ENCODE assay signal across 8 mouse cellular contexts in genomic region chr11:116571767-116572679, GRCm38 (mm10). TPM values are rescaled to one million over a fixed set of nuclear protein-coding genes. Genes with fewer than 3 reads are reported as not detected.
DNase-seq lines count a peak whose midpoint lies in the region; ATAC-seq and TF ChIP-seq lines count a peak whose summit lies in the region.
"Had no signal": no experiment of that assay in that cellular context is flagged by ENCODE, and none has a peak within 500 bp of the region (broad histone marks: within the 10 kb centered on the region; RNA-seq: fewer than 3 reads in every experiment).

No protein-coding gene starts in this region.

- peak; percentile 46; the same call in 1 of the 2 replicates for ATAC-seq in common myeloid progenitor, adult 5-6 weeks (replicated peaks; ENCODE audit: low read depth, poor library complexity, severe bottlenecking)
- ATAC-seq in intestine, postnatal 0 days: peak; percentile 67

- H3K4me1 ChIP-seq in MEL (ENCODE audit: control insufficient read depth in 1 of 2, insufficient read depth in 2 of 2, low read length in 2 of 2): peaks cover 18 to 41% of the 10 kb centered on the region in 2 experiments
- H3K4me1 ChIP-seq in intestine, postnatal 0 days (replicated peaks; ENCODE audit: control insufficient read depth, insufficient read depth, low read length): no peaks in the 10 kb centered on the region

- H3K4me3 ChIP-seq in MEL (ENCODE audit: control insufficient read depth in 1 of 2, insufficient read depth in 1 of 2, low read depth in 2 of 2, low read length in 2 of 2): peak overlapping the region in 1 of 2 experiments; percentile 17; a peak in 2 of 4 replicates
- H3K4me3 ChIP-seq in intestine, postnatal 0 days (ENCODE audit: low read depth, low read length): no peak overlapping the region
- H3K4me3 ChIP-seq: hindbrain, embryonic 15.5 days had no signal

- H3K4me2 ChIP-seq in intestine, postnatal 0 days (replicated peaks; ENCODE audit: low read depth): no peak overlapping the region
- H3K4me2 ChIP-seq: hindbrain, embryonic 15.5 days had no signal

- peaks cover 0 to 31% of the 10 kb centered on the region in 2 experiments; a peak in 2 of 4 replicates for H3K36me3 ChIP-seq in MEL (ENCODE audit: control insufficient read depth in 1 of 2, insufficient read depth in 2 of 2, low read length in 2 of 2)
- H3K36me3 ChIP-seq in intestine, postnatal 0 days (ENCODE audit: control insufficient read depth, insufficient read depth): no peaks in the 10 kb centered on the region
- H3K36me3 ChIP-seq: hindbrain, embryonic 15.5 days had no signal

- peak overlapping the region; percentile 52 for H3K27ac ChIP-seq in MEL (ENCODE audit: control insufficient read depth, low read depth, low read length)
- no peak overlapping the region for H3K27ac ChIP-seq in intestine, postnatal 0 days (ENCODE audit: low read depth, low read length)

- H3K79me2 ChIP-seq in MEL (ENCODE audit: control insufficient read depth, insufficient read depth, low read length, poor library complexity): peaks cover 51% of the 10 kb centered on the region; the same call in 1 of the 2 replicates

- no peak for TF ChIP-seq RAD21 in MEL (IDR thresholded peaks at IDR 0.05; ENCODE audit: low read depth, low read length)

- TF ChIP-seq CTCF in MEL (IDR thresholded peaks at IDR 0.05 in 2 of 3, conservative IDR thresholded peaks at IDR 0.05 in 1 of 3; ENCODE audit: control insufficient read depth in 1 of 3, insufficient read depth in 1 of 3, low read depth in 2 of 3, low read length in 3 of 3, poor library complexity in 1 of 3, severe bottlenecking in 1 of 3): no peak
- no peak for TF ChIP-seq CTCF in intestine, postnatal 0 days (IDR thresholded peaks at IDR 0.05; ENCODE audit: low read depth)

- TF ChIP-seq POLR2A in MEL (IDR thresholded peaks at IDR 0.05; ENCODE audit: control insufficient read depth in 1 of 2, insufficient read depth in 1 of 2, low read depth in 1 of 2, low read length in 2 of 2, poor library complexity in 1 of 2): no peak; a peak in 1 of 4 replicates

- TF ChIP-seq EP300 in MEL (IDR thresholded peaks at IDR 0.05; ENCODE audit: low read depth in 1 of 2, low read length in 2 of 2): peak; percentile 62 to 81

- H3K9ac ChIP-seq in MEL (ENCODE audit: control insufficient read depth, low read depth, low read length, poor library complexity, severe bottlenecking): no peak overlapping the region; the same call in 1 of the 2 replicates
- no peak overlapping the region for H3K9ac ChIP-seq in intestine, postnatal 0 days (ENCODE audit: low read depth, low read length)
- H3K9ac ChIP-seq: hindbrain, embryonic 15.5 days had no signal

- DNase-seq in 3T3-L1 (ENCODE audit: low read depth, low spot score): peak; percentile 58
- DNase-seq in MEL (ENCODE audit: low read depth, low spot score): peak; percentile 92
- DNase-seq in left cerebral cortex, adult 9 months (ENCODE audit: low spot score in 2 of 2): no peak
- no peak for DNase-seq in right cerebral cortex, adult 18-20 months
- no peak for DNase-seq in kidney, adult 18-20 months

- no peaks in the 10 kb centered on the region for H3K9me3 ChIP-seq in MEL (replicated peaks; ENCODE audit: insufficient read depth, low read length)
- H3K9me3 ChIP-seq in intestine, postnatal 0 days (ENCODE audit: control insufficient read depth): no peaks in the 10 kb centered on the region
- H3K9me3 ChIP-seq: hindbrain, embryonic 15.5 days had no signal

- no peaks in the 10 kb centered on the region for H3K27me3 ChIP-seq in MEL (ENCODE audit: control insufficient read depth in 1 of 2, insufficient read depth in 2 of 2, low read length in 2 of 2)
- H3K27me3 ChIP-seq in intestine, postnatal 0 days (replicated peaks; ENCODE audit: control insufficient read depth, insufficient read depth, low read length): no peaks in the 10 kb centered on the region
- H3K27me3 ChIP-seq: hindbrain, embryonic 15.5 days had no signal

- 51% methylated on average over 19 of the region's 19 CpGs for WGBS in intestine, postnatal 0 days

TF ChIP-seq in MEL, 35 proteins besides CTCF, POLR2A, EP300 and RAD21 (continues in another document):
- TF ChIP-seq POLR2AphosphoS5 (IDR thresholded peaks at IDR 0.05; ENCODE audit: borderline replicate concordance, low read depth, low read length) (no peak), E2F4 (IDR thresholded peaks at IDR 0.05; ENCODE audit: borderline replicate concordance, low read depth, low read length) (no peak), GATA1 (IDR thresholded peaks at IDR 0.05; ENCODE audit: low read depth, low read length) (peak; percentile 79), CHD2 (IDR thresholded peaks at IDR 0.05; ENCODE audit: low read length) (no peak), TCF12 (IDR thresholded peaks at IDR 0.05; ENCODE audit: low read depth, low read length) (peak; percentile 78), NRF1 (IDR thresholded peaks at IDR 0.05; ENCODE audit: insufficient read depth, low read depth, low read length, poor library complexity, severe bottlenecking) (no peak), TBP (IDR thresholded peaks at IDR 0.05; ENCODE audit: low read depth, low read length) (no peak), RCOR1 (IDR thresholded peaks at IDR 0.05; ENCODE audit: low read depth, low read length) (peak; percentile 43), GABPA (IDR thresholded peaks at IDR 0.05; ENCODE audit: low read depth, low read length) (peak; percentile 96), USF2 (IDR thresholded peaks at IDR 0.05; ENCODE audit: borderline replicate concordance in 1 of 2, insufficient read depth in 1 of 2, low read depth in 1 of 2, low read length in 2 of 2) (no peak), MXI1 (IDR thresholded peaks at IDR 0.05; ENCODE audit: low read depth, low read length) (peak; percentile 90), ZC3H11A (IDR thresholded peaks at IDR 0.05; ENCODE audit: low read depth, low read length) (no peak; the same call in 1 of the 2 replicates), MAZ (IDR thresholded peaks at IDR 0.05; ENCODE audit: low read depth, low read length) (0 out of 2 replicates have a peak, but pooled peaks have one; percentile 73), KAT2A (conservative IDR thresholded peaks at IDR 0.05; ENCODE audit: low read depth, low read length) (peak; percentile 23; the same call in 1 of the 2 replicates), POLR2AphosphoS2 (IDR thresholded peaks at IDR 0.05; ENCODE audit: low read length) (no peak; the same call in 1 of the 2 replicates), ZNF384 (IDR thresholded peaks at IDR 0.05; ENCODE audit: low read depth, low read length) (peak; percentile 91), JUND (IDR thresholded peaks at IDR 0.05; ENCODE audit: low read depth, low read length) (0 out of 2 replicates have a peak, but pooled peaks have one; percentile 47), MAX (IDR thresholded peaks at IDR 0.05; ENCODE audit: low read length) (peak; percentile 83), MEF2A (IDR thresholded peaks at IDR 0.05; ENCODE audit: extremely low read depth, insufficient replicate concordance, low read depth, low read length, poor library complexity, severe bottlenecking) (no peak; the same call in 1 of the 2 replicates), ETS1 (IDR thresholded peaks at IDR 0.05; ENCODE audit: low read depth, low read length) (peak; percentile 96), HCFC1 (IDR thresholded peaks at IDR 0.05; ENCODE audit: low read depth, low read length) (no peak; the same call in 1 of the 2 replicates), TAL1 (IDR thresholded peaks at IDR 0.05; ENCODE audit: low read length) (peak; percentile 75), MYC (IDR thresholded peaks at IDR 0.05; ENCODE audit: low read depth, low read length) (peak; percentile 91), ZMIZ1 (IDR thresholded peaks at IDR 0.05; ENCODE audit: low read depth, low read length) (no peak), SMC3 (IDR thresholded peaks at IDR 0.05; ENCODE audit: low read depth, low read length) (no peak), USF1 (IDR thresholded peaks at IDR 0.05; ENCODE audit: low read depth, low read length) (peak; percentile 55), MYB (IDR thresholded peaks at IDR 0.05; ENCODE audit: low read depth, low read length) (no peak), UBTF (IDR thresholded peaks at IDR 0.05; ENCODE audit: borderline replicate concordance, insufficient read depth, low read depth, low read length) (no peak), CHD1 (IDR thresholded peaks at IDR 0.05; ENCODE audit: low read depth, low read length) (peak; percentile 27; the same call in 1 of the 2 replicates), BHLHE40 (IDR thresholded peaks at IDR 0.05; ENCODE audit: borderline replicate concordance, low read depth, low read length) (peak; percentile 88), SIN3A (IDR thresholded peaks at IDR 0.05; ENCODE audit: low read length) (peak; percentile 94), ZKSCAN1 (IDR thresholded peaks at IDR 0.05; ENCODE audit: low read depth, low read length) (no peak)

RNA-seq across cellular contexts. Expression of gene Ube2o, which starts 9.2 kb away (rescaled TPM):
- 22.9 and 31.1 TPM in 2 replicates for total RNA-seq in MEL (2012; rRNA removed)
- 10 to 100 TPM in 1 of 2 experiments, not detected in 1; 42.8 TPM for polyA plus RNA-seq in MEL (2012; ENCODE audit: insufficient read depth in 1 of 2, insufficient read length in 2 of 2, low read depth in 1 of 2, low replicate concordance in 2 of 2, missing spikeins in 1 of 2)
- total RNA-seq in common myeloid progenitor, adult 5-6 weeks (2017): 7.6 and 8.5 TPM in 2 replicates
- polyA plus RNA-seq in intestine, postnatal 0 days (2015; fragmentation: Nextera tagmentation; extraction: Ambion mirVana): 3.7 and 4.8 TPM in 2 replicates

RNA-seq across cellular contexts. Expression of gene Aanat, which starts 14.2 kb away (rescaled TPM):
- not detected in 2 replicates for total RNA-seq in MEL (2012; rRNA removed)
- not detected for polyA plus RNA-seq in MEL (2012; ENCODE audit: insufficient read depth in 1 of 2, insufficient read length in 2 of 2, low read depth in 1 of 2, low replicate concordance in 2 of 2, missing spikeins in 1 of 2)
- not detected in 2 replicates for total RNA-seq in common myeloid progenitor, adult 5-6 weeks (2017)
- polyA plus RNA-seq in intestine, postnatal 0 days (2015; fragmentation: Nextera tagmentation; extraction: Ambion mirVana): not detected in 2 replicates
- polyA plus RNA-seq: hindbrain, embryonic 15.5 days had no signal

RNA-seq across cellular contexts. Expression of gene Sphk1, which starts 41.3 kb away (rescaled TPM):
- 77.5 and 127 TPM in 2 replicates for total RNA-seq in MEL (2012; rRNA removed)
- 10 to 100 TPM in 1 of 2 experiments, not detected in 1; 53.5 TPM for polyA plus RNA-seq in MEL (2012; ENCODE audit: insufficient read depth in 1 of 2, insufficient read length in 2 of 2, low read depth in 1 of 2, low replicate concordance in 2 of 2, missing spikeins in 1 of 2)
- total RNA-seq in common myeloid progenitor, adult 5-6 weeks (2017): 55.3 and 61.0 TPM in 2 replicates
- 2.5 and 3.3 TPM in 2 replicates for polyA plus RNA-seq in intestine, postnatal 0 days (2015; fragmentation: Nextera tagmentation; extraction: Ambion mirVana)

RNA-seq across cellular contexts. Expression of gene Rhbdf2, which starts 54.8 kb away (rescaled TPM):
- total RNA-seq in MEL (2012; rRNA removed): 6.4 and 7.7 TPM in 2 replicates
- polyA plus RNA-seq in MEL (2012; ENCODE audit: insufficient read depth in 1 of 2, insufficient read length in 2 of 2, low read depth in 1 of 2, low replicate concordance in 2 of 2, missing spikeins in 1 of 2): 10 to 100 TPM in 1 of 2 experiments, not detected in 1; 13.7 TPM
- 2.1 and 2.4 TPM in 2 replicates for total RNA-seq in common myeloid progenitor, adult 5-6 weeks (2017)
- 7.6 and 8.4 TPM in 2 replicates for polyA plus RNA-seq in intestine, postnatal 0 days (2015; fragmentation: Nextera tagmentation; extraction: Ambion mirVana)

Comparison
In these comparisons a context has a peak if more than half of its experiments do, and no peak if none do; other contexts are left out.
1. DNase-seq: peak in 3T3-L1 (single experiment) and MEL (single experiment); none in left cerebral cortex, adult 9 months (0 of 2), right cerebral cortex, adult 18-20 months (single experiment) and kidney, adult 18-20 months (single experiment).